Mouse (Mus musculus) CH12.LX (cell line): Measurements from ENCODE around the gene Tcte1. TPM values are rescaled to one million over a fixed set of nuclear protein-coding genes. Genes with fewer than 3 reads are reported as not detected.

Source experiments
- DNase-seq: peaks from one replicate; pipeline ENCODE4 v3.0.0-alpha.2; 2013; ENCODE audit errors: extremely low read depth
- H3K27ac ChIP-seq: 2 replicates; pipeline ENCODE4 v1.5.1; 2012; ENCODE audit warnings: low read depth, mild to moderate bottlenecking, control low read depth, moderate library complexity; ENCODE audit not compliant: insufficient read depth
- H3K27me3 ChIP-seq: replicated peaks from 2 replicates; pipeline ENCODE3; 2012; ENCODE audit warnings: inconsistent platforms
- H3K36me3 ChIP-seq, 2 experiments: replicated peaks in 1 of 2; 2 replicates each; pipeline versions ENCODE3 to v1.6.1; 2012; ENCODE audit warnings: inconsistent platforms in 1 of 2, low read length in 1 of 2, mild to moderate bottlenecking in 1 of 2, mixed read lengths in 1 of 2, moderate library complexity in 1 of 2; ENCODE audit not compliant: control insufficient read depth in 1 of 2, insufficient read depth in 1 of 2
- H3K4me1 ChIP-seq, 2 experiments: 2 replicates each; pipeline ENCODE4 v1.6.1; 2012; ENCODE audit warnings: inconsistent platforms in 1 of 2, moderate library complexity in 1 of 2; ENCODE audit not compliant: insufficient read depth in 2 of 2, control insufficient read depth in 1 of 2
- H3K4me2 ChIP-seq: 2 replicates; pipeline ENCODE4 v1.6.1; 2012; ENCODE audit warnings: low read depth, mild to moderate bottlenecking, control low read depth; ENCODE audit not compliant: poor library complexity, insufficient read depth, severe bottlenecking
- H3K4me3 ChIP-seq, 3 experiments: fragments of 150-350 bp in 1 of 3; sonication (generic) in 1 of 3; replicated peaks in 1 of 3; 2 replicates each; pipeline versions ENCODE3 to v1.5.1; 2011 to 2012; ENCODE audit warnings: low read depth in 2 of 3, low read length in 2 of 3, mild to moderate bottlenecking in 2 of 3, moderate library complexity in 2 of 3, control low read depth in 1 of 3, improper control_type of control experiment in 1 of 3, inconsistent platforms in 1 of 3, mixed read lengths in 1 of 3; ENCODE audit not compliant: poor library complexity in 1 of 3
- H3K79me2 ChIP-seq: replicated peaks from 2 replicates; pipeline ENCODE4 v1.6.1; 2012; ENCODE audit warnings: mild to moderate bottlenecking, moderate library complexity; ENCODE audit not compliant: control insufficient read depth, poor library complexity, insufficient read depth, severe bottlenecking; ENCODE audit errors: extremely low read depth
- H3K9ac ChIP-seq: 2 replicates; pipeline ENCODE4 v1.6.1; 2012; ENCODE audit warnings: low read depth, mild to moderate bottlenecking, control low read depth, moderate library complexity; ENCODE audit not compliant: insufficient read depth
- H3K9me3 ChIP-seq: replicated peaks from 2 replicates; pipeline ENCODE3; 2012; ENCODE audit warnings: low read length, inconsistent platforms, mixed read lengths
- BHLHE40 ChIP-seq: IDR thresholded peaks from 2 replicates; pipeline ENCODE4 v1.6.1; 2011; ENCODE audit warnings: mild to moderate bottlenecking, low read depth, low read length, improper control_type of control experiment
- CTCF ChIP-seq, 2 experiments: IDR thresholded peaks in 1 of 2; conservative IDR thresholded peaks in 1 of 2; 2 replicates each; pipeline ENCODE4 v1.5.1; 2011 to 2012; ENCODE audit warnings: low read depth in 2 of 2, low read length in 2 of 2, improper control_type of control experiment in 1 of 2, inconsistent platforms in 1 of 2, mild to moderate bottlenecking in 1 of 2, moderate library complexity in 1 of 2
- E2F4 ChIP-seq: IDR thresholded peaks from 2 replicates; pipeline ENCODE4 v1.6.1; 2011; ENCODE audit warnings: low read depth, low read length, improper control_type of control experiment; ENCODE audit not compliant: insufficient replicate concordance
- ELF1 ChIP-seq: IDR thresholded peaks from 2 replicates; pipeline ENCODE4 v1.6.1; 2014; ENCODE audit warnings: low read depth, mild to moderate bottlenecking, inconsistent platforms, low read length, improper control_type of control experiment
- ETS1 ChIP-seq: conservative IDR thresholded peaks from 2 replicates; pipeline ENCODE4 v1.6.1; 2012; ENCODE audit warnings: low read depth, mild to moderate bottlenecking, inconsistent platforms, low read length, improper control_type of control experiment, moderate library complexity
- GABPA ChIP-seq: IDR thresholded peaks from 2 replicates; pipeline ENCODE4 v1.6.1; 2012; ENCODE audit warnings: low read depth, low read length, improper control_type of control experiment, inconsistent platforms; ENCODE audit not compliant: insufficient replicate concordance
- IRF4 ChIP-seq: IDR thresholded peaks from 2 replicates; pipeline ENCODE4 v1.6.1; 2014; ENCODE audit warnings: low read depth, mild to moderate bottlenecking, inconsistent platforms, low read length, improper control_type of control experiment
- JUN ChIP-seq: IDR thresholded peaks from 2 replicates; pipeline ENCODE4 v1.6.1; 2011; ENCODE audit warnings: low read depth, mild to moderate bottlenecking, low read length, improper control_type of control experiment, moderate library complexity; ENCODE audit not compliant: insufficient read depth
- JUND ChIP-seq: conservative IDR thresholded peaks from 2 replicates; pipeline ENCODE4 v1.6.1; 2011; ENCODE audit warnings: low read depth, low read length, improper control_type of control experiment
- MAFK ChIP-seq: IDR thresholded peaks from 2 replicates; pipeline ENCODE4 v1.6.1; 2011; ENCODE audit warnings: low read length, improper control_type of control experiment; ENCODE audit not compliant: insufficient replicate concordance
- MEF2A ChIP-seq: IDR thresholded peaks from 2 replicates; pipeline ENCODE4 v1.6.1; 2014; ENCODE audit warnings: low read depth, mild to moderate bottlenecking, inconsistent platforms, low read length, improper control_type of control experiment, borderline replicate concordance
- PAX5 ChIP-seq: IDR thresholded peaks from 2 replicates; pipeline ENCODE4 v1.6.1; 2012; ENCODE audit warnings: low read length, inconsistent platforms, mixed read lengths
- POLR2AphosphoS2 ChIP-seq: IDR thresholded peaks from 2 replicates; pipeline ENCODE4 v1.6.1; 2011; ENCODE audit warnings: low read depth, low read length, improper control_type of control experiment
- SIN3A ChIP-seq: IDR thresholded peaks from 2 replicates; pipeline ENCODE4 v1.6.1; 2012; ENCODE audit warnings: low read length, improper control_type of control experiment, inconsistent platforms
- SMC3 ChIP-seq: IDR thresholded peaks from 2 replicates; pipeline ENCODE4 v1.6.1; 2011; ENCODE audit warnings: low read depth, low read length, improper control_type of control experiment
- UBTF ChIP-seq: IDR thresholded peaks from 2 replicates; pipeline ENCODE4 v1.6.1; 2012; ENCODE audit warnings: low read depth, mild to moderate bottlenecking, inconsistent platforms, low read length, improper control_type of control experiment, moderate library complexity
- ZKSCAN1 ChIP-seq: IDR thresholded peaks from 2 replicates; pipeline ENCODE4 v1.6.1; 2012; ENCODE audit warnings: low read depth, inconsistent platforms, low read length, improper control_type of control experiment, borderline replicate concordance
- ZMIZ1 ChIP-seq: IDR thresholded peaks from 2 replicates; pipeline ENCODE4 v1.6.1; 2012; ENCODE audit warnings: low read depth, mild to moderate bottlenecking, inconsistent platforms, low read length, improper control_type of control experiment
- ZNF384 ChIP-seq: IDR thresholded peaks from 2 replicates; pipeline ENCODE4 v1.6.1; 2012; ENCODE audit warnings: low read depth, low read length, improper control_type of control experiment, inconsistent platforms
- dilution Hi-C: fragments of 300-500 bp; cut with MboI; formaldehyde crosslinking; loops from 2 replicates; pipeline ENCODE4 v1.14.3; 2020; ENCODE audit warnings: low sequenced_read_pairs; ENCODE audit not compliant: extremely low pct_unique_long_range_greater_than_20kb, extremely low pct_ligation_motif_present
- in situ Hi-C: fragments of 300-500 bp; cut with MboI; formaldehyde crosslinking; loops from 3 replicates; pipeline ENCODE4 v1.14.3; 2019; ENCODE audit warnings: low sequenced_read_pairs, low pct_ligation_motif_present, low pct_unique_long_range_greater_than_20kb, mixed read lengths
- polyA plus RNA-seq: library from polyadenylated mRNA; unstranded; fragments of >175 nt; gene quantifications from 2 replicates; pipeline ENCODE4 v1.2.1, GENCODE M21; 2012; ENCODE audit warnings: low read depth; ENCODE audit not compliant: insufficient read length
- total RNA-seq, 2 experiments: library from RNA; depleted of rRNA; stranded (reverse); fragments of 300-350 nt in 1 of 2; fragments of >200 nt in 1 of 2; gene quantifications; 2 replicates each; pipeline ENCODE4 v1.2.3; 2012 to 2014

The Tcte1 gene
- total and polyA plus RNA-seq, 3 experiments, result not detected

GRCm38 (mm10) chr17:45498397-45498796, 24.8 kb upstream of the Tcte1 start:
- no peaks in the 10 kb centered on the region for H3K36me3 ChIP-seq
- in situ Hi-C loops, result loop anchor here (25.0 kb wide), 1 partner anchor 164 kb away; the partner anchor contains the start of gene Capn11
- H3K4me2 ChIP-seq, result no peak overlapping the region
- TF ChIP-seq ETS1 (no peak), E2F4 (no peak), SMC3 (no peak), ZKSCAN1 (no peak), ELF1 (no peak), ZNF384 (no peak), PAX5 (no peak), JUN (no peak), JUND (no peak), CTCF (conservative IDR thresholded peaks at IDR 0.05 in 1 of 2, IDR thresholded peaks at IDR 0.05 in 1 of 2; ENCODE audit: low read depth in 2 of 2, low read length in 2 of 2) (no peak), SIN3A (no peak), MEF2A (0 out of 2 replicates have a peak, but pooled peaks have one; percentile 19), UBTF (no peak), ZMIZ1 (no peak), IRF4 (no peak), GABPA (no peak), POLR2AphosphoS2 (no peak), BHLHE40 (peak; percentile 69)
- peaks cover 12 to 26% of the 10 kb centered on the region in 2 experiments for H3K4me1 ChIP-seq
- dilution Hi-C loops, result no loop called here
- no peaks in the 10 kb centered on the region for H3K79me2 ChIP-seq
- H3K9ac ChIP-seq, result no peak overlapping the region
- DNase-seq, result no peak
- H3K4me3 ChIP-seq, result no peak overlapping the region
- no peaks in the 10 kb centered on the region for H3K9me3 ChIP-seq
- no peak overlapping the region for H3K27ac ChIP-seq
- H3K27me3 ChIP-seq, result peaks cover under 1% of the 10 kb centered on the region

DNA sequence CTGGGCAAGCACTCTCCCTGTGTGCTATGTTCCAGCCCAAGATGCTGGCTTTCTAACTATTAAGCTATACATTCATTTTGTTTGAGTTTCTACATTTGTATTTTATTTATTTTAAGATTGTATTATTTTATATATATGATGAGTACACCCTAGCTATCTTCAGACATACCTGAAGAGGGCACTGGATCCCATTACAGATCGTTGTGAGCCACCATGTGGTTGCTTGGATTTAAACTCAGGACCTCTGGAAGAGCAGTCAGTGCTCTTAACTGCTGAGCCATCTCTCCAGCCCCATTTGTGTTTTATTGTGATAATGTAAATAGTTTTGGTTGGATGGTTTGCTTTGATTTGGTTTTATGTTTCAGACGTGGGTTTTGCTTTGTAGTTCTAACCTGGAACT, 23.7 kb upstream of the Tcte1 start:
- no peak overlapping the region for H3K4me3 ChIP-seq
- no peak overlapping the region for H3K9ac ChIP-seq
- no peaks in the 10 kb centered on the region for H3K27me3 ChIP-seq
- peak in 1 of 2 experiments; percentile 61; a peak in 2 of 4 replicates for TF ChIP-seq CTCF (conservative IDR thresholded peaks at IDR 0.05 in 1 of 2, IDR thresholded peaks at IDR 0.05 in 1 of 2; ENCODE audit: low read depth in 2 of 2, low read length in 2 of 2)
- peak; percentile 12; the same call in 1 of the 2 replicates for TF ChIP-seq SMC3
- TF ChIP-seq MAFK, result no peak
- no peak overlapping the region for H3K4me2 ChIP-seq
- dilution Hi-C loops (no loop called here), in situ Hi-C loops (loop anchor here (25.0 kb wide), 1 partner anchor 163 kb away; the partner anchor contains the start of gene Capn11)
- no peak overlapping the region for H3K27ac ChIP-seq
- H3K36me3 ChIP-seq, result no peaks in the 10 kb centered on the region
- no peak for DNase-seq
- H3K9me3 ChIP-seq, result no peaks in the 10 kb centered on the region
- no peaks in the 10 kb centered on the region for H3K79me2 ChIP-seq
- peaks cover 12 to 36% of the 10 kb centered on the region in 2 experiments for H3K4me1 ChIP-seq
